ENCODE assay signal across 8 mouse cellular contexts in genomic region chr16:4472687-4473086, GRCm38 (mm10). TPM values are rescaled to one million over a fixed set of nuclear protein-coding genes. Genes with fewer than 3 reads are reported as not detected.
DNase-seq lines count a peak whose midpoint lies in the region; ATAC-seq lines count a peak whose summit lies in the region.

No protein-coding gene starts in this region.

- no peak overlapping the region for H3K27ac ChIP-seq in heart, embryonic 10.5 days
- no peak overlapping the region for H3K27ac ChIP-seq in midbrain, embryonic 15.5 days
- no peak overlapping the region for H3K27ac ChIP-seq in midbrain, embryonic 16.5 days (ENCODE audit: low read length)
- no peak overlapping the region for H3K27ac ChIP-seq in forebrain, embryonic 15.5 days (replicated peaks)

- no peak overlapping the region for H3K4me3 ChIP-seq in heart, embryonic 10.5 days
- no peak overlapping the region for H3K4me3 ChIP-seq in midbrain, embryonic 15.5 days
- H3K4me3 ChIP-seq in midbrain, embryonic 16.5 days (ENCODE audit: low read depth, low read length): no peak overlapping the region
- H3K4me3 ChIP-seq in forebrain, embryonic 15.5 days: no peak overlapping the region

- no peaks in the 10 kb centered on the region for H3K36me3 ChIP-seq in heart, embryonic 10.5 days
- H3K36me3 ChIP-seq in midbrain, embryonic 15.5 days (replicated peaks): no peaks in the 10 kb centered on the region
- H3K36me3 ChIP-seq in midbrain, embryonic 16.5 days (ENCODE audit: control insufficient read depth, insufficient read depth, low read length): no peaks in the 10 kb centered on the region
- H3K36me3 ChIP-seq in forebrain, embryonic 15.5 days: no peaks in the 10 kb centered on the region

- no peak overlapping the region for H3K4me2 ChIP-seq in midbrain, embryonic 15.5 days
- H3K4me2 ChIP-seq in midbrain, embryonic 16.5 days (ENCODE audit: low read length): no peak overlapping the region
- H3K4me2 ChIP-seq in forebrain, embryonic 15.5 days (replicated peaks): no peak overlapping the region

- 55% methylated on average over 3 of the region's 3 CpGs for WGBS in heart, embryonic 10.5 days
- 69% methylated on average over 3 of the region's 3 CpGs for WGBS in midbrain, embryonic 15.5 days
- 68% methylated on average over 3 of the region's 3 CpGs for WGBS in midbrain, embryonic 16.5 days
- 58% methylated on average over 3 of the region's 3 CpGs for WGBS in forebrain, embryonic 15.5 days

- peak; percentile 97 for DNase-seq in heart, adult 11 months
- no peak for DNase-seq in heart, embryonic 10.5 days (ENCODE audit: low spot score)
- peak; percentile 38 to 58 for DNase-seq in frontal cortex, postnatal 10 days (ENCODE audit: low spot score in 2 of 2)
- DNase-seq in layer of hippocampus, postnatal 14 days (ENCODE audit: low spot score in 2 of 2): peak; percentile 61 to 86
- DNase-seq in right cerebral cortex, adult 2 months (ENCODE audit: low spot score in 2 of 2): peak; percentile 76 to 83

- no peaks in the 10 kb centered on the region for H3K9me3 ChIP-seq in heart, embryonic 10.5 days
- no peaks in the 10 kb centered on the region for H3K9me3 ChIP-seq in midbrain, embryonic 15.5 days
- no peaks in the 10 kb centered on the region for H3K9me3 ChIP-seq in midbrain, embryonic 16.5 days (replicated peaks; ENCODE audit: control insufficient read depth, low read length, poor library complexity, severe bottlenecking)
- no peaks in the 10 kb centered on the region for H3K9me3 ChIP-seq in forebrain, embryonic 15.5 days

- H3K9ac ChIP-seq in midbrain, embryonic 15.5 days: no peak overlapping the region
- no peak overlapping the region for H3K9ac ChIP-seq in midbrain, embryonic 16.5 days (ENCODE audit: low read depth, low read length)
- H3K9ac ChIP-seq in forebrain, embryonic 15.5 days (replicated peaks): no peak overlapping the region

- peaks cover 11% of the 10 kb centered on the region for H3K4me1 ChIP-seq in heart, embryonic 10.5 days
- H3K4me1 ChIP-seq in midbrain, embryonic 15.5 days: peaks cover 9% of the 10 kb centered on the region
- H3K4me1 ChIP-seq in midbrain, embryonic 16.5 days (ENCODE audit: control insufficient read depth, insufficient read depth, low read length): peaks cover 6% of the 10 kb centered on the region
- peaks cover 5% of the 10 kb centered on the region; the same call in 1 of the 2 replicates for H3K4me1 ChIP-seq in forebrain, embryonic 15.5 days

- no peak for ATAC-seq in midbrain, embryonic 15.5 days (replicated peaks)
- ATAC-seq in midbrain, embryonic 16.5 days: no peak
- no peak for ATAC-seq in forebrain, embryonic 15.5 days (replicated peaks)

- H3K27me3 ChIP-seq in heart, embryonic 10.5 days (ENCODE audit: insufficient read depth, poor library complexity, severe bottlenecking): no peaks in the 10 kb centered on the region
- H3K27me3 ChIP-seq in midbrain, embryonic 15.5 days (replicated peaks): no peaks in the 10 kb centered on the region
- H3K27me3 ChIP-seq in midbrain, embryonic 16.5 days (ENCODE audit: control insufficient read depth, insufficient read depth, low read depth, low read length): no peaks in the 10 kb centered on the region
- H3K27me3 ChIP-seq in forebrain, embryonic 15.5 days: no peaks in the 10 kb centered on the region

RNA-seq across cellular contexts. Expression of gene Adcy9, which starts 52.4 kb away (rescaled TPM):
- polyA plus RNA-seq in heart, embryonic 10.5 days (2016; fragmentation: Nextera tagmentation; extraction: Ambion mirVana): 0.30 and 0.55 TPM in 2 replicates
- total RNA-seq in layer of hippocampus, postnatal 14 days (2021): 10 to 100 TPM; 72.3 to 74.6 TPM
- polyA plus RNA-seq in midbrain, embryonic 15.5 days (2015; fragmentation: Nextera tagmentation; extraction: Ambion mirVana): 4.2 and 4.6 TPM in 2 replicates
- polyA plus RNA-seq in midbrain, embryonic 16.5 days (2015; fragmentation: Nextera tagmentation; extraction: Ambion mirVana): 4.0 and 4.3 TPM in 2 replicates
- polyA plus RNA-seq in forebrain, embryonic 15.5 days (2015; fragmentation: Nextera tagmentation; extraction: Ambion mirVana): 2.6 and 2.7 TPM in 2 replicates
